Mouse (Mus musculus): ENCODE measurements around the gene Cyp26c1.

GRCm38 (mm10) chr19:37703902-37704509 lies 18.6 kb downstream of the Cyp26c1 start:
- TF ChIP-seq POLR2A (IDR thresholded peaks at IDR 0.05; ENCODE audit: low read depth, low read length) (no peak), CTCF (conservative IDR thresholded peaks at IDR 0.05; ENCODE audit: insufficient read depth, insufficient read length, low read depth, low read length) (peak; percentile 87)

All from kidney, adult 2 months (tissue).